Mouse (Mus musculus): ENCODE data around the gene Kcnj1. TPM values are rescaled to one million over a fixed set of nuclear protein-coding genes. Genes with fewer than 3 reads are reported as not detected.
A peak's percentile ranks its signal among the peaks of the same experiment; 100 is the strongest.

The Kcnj1 gene
- polyA plus RNA-seq, 1 experiment from 2014 or later, result not detected

DNA sequence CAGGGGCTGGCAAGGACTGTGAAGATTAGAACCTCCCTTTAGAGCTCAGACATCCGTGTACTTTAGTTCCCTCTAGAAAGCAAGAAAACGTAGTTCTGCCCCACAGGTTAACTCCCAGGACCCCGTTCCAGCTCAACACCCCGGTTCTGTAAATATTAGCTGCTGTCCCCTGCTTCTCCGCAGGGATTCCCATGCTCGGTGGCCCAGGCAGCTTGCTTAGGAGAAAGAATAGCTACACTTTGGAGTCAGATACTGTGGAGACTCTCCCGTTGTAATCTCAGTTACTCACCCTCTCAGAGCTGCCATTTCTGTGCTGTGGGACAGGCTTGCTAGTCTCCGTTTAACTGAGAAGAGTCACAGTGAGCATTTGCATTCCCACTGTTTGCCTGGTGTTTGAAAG is 29.4 kb upstream of the Kcnj1 start:
- no peak overlapping the region for H3K9ac ChIP-seq (ENCODE audit: low read length)
- 20% methylated on average over 8 of the region's 8 CpGs for WGBS
- H3K4me2 ChIP-seq (replicated peaks; ENCODE audit: low read depth), result no peak overlapping the region
- DNase-seq (ENCODE audit: low spot score) (no peak), ATAC-seq (ENCODE audit: low FRiP score, low TSS enrichment) (no peak)
- H3K27ac ChIP-seq (replicated peaks), result no peak overlapping the region
- no peak for TF ChIP-seq CTCF (IDR thresholded peaks at IDR 0.05; ENCODE audit: low read depth)
- no peak for TF ChIP-seq EP300 (optimal IDR thresholded peaks at IDR 0.05)
- H3K9me3 ChIP-seq (ENCODE audit: control insufficient read depth, low read length), result no peaks in the 10 kb centered on the region
- no peaks in the 10 kb centered on the region for H3K4me1 ChIP-seq (replicated peaks; ENCODE audit: control insufficient read depth, insufficient read depth)
- no peaks in the 10 kb centered on the region for H3K36me3 ChIP-seq (ENCODE audit: control insufficient read depth, insufficient read depth, low read length)
- H3K4me3 ChIP-seq (ENCODE audit: low read depth, low read length), result no peak overlapping the region
- H3K27me3 ChIP-seq (ENCODE audit: control insufficient read depth, insufficient read depth, low read length), result peaks cover 2% of the 10 kb centered on the region; the same call in 1 of the 2 replicates

DNA sequence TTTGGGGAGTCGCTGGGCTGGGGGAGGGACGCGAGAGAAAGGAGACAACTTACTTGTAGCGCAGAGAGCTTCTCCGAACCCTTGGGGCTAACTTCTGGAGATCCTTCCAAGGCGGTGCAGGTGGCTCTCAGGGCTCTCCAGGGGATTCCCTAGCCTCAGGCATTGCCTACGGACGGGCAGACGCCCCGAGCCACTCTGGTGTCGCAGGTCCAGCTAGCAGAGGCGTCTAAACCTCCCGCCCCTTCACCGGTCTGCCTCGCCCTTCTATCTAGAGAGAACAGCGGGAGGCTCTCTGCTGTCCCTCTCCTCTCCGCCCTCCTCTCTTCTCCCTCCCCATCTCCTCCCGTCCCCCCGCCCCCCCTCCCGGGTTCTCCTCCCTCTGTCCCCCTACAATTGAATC is 28.2 kb upstream of the Kcnj1 start, which contains the start of gene Kcnj5:
Kcnj5 (minus strand) TSS at position 300 of the 400 bp plus-strand sequence.
- peak within 1 kb of the TSS; percentile 44 for H3K4me2 ChIP-seq (replicated peaks; ENCODE audit: low read depth)
- H3K27me3 ChIP-seq (ENCODE audit: control insufficient read depth, insufficient read depth, low read length), result peaks cover 2% of the 10 kb centered on the region; the same call in 1 of the 2 replicates
- TF ChIP-seq EP300 (optimal IDR thresholded peaks at IDR 0.05) (no peak), CTCF (IDR thresholded peaks at IDR 0.05; ENCODE audit: low read depth) (no peak)
- no peak for DNase-seq (ENCODE audit: low spot score)
- 0 out of 2 replicates have a peak, but pooled peaks have one; percentile 6 for ATAC-seq (ENCODE audit: low FRiP score, low TSS enrichment)
- no peaks in the 10 kb centered on the region for H3K4me1 ChIP-seq (replicated peaks; ENCODE audit: control insufficient read depth, insufficient read depth)
- no peaks in the 10 kb centered on the region for H3K9me3 ChIP-seq (ENCODE audit: control insufficient read depth, low read length)
- no peak within 1 kb of the TSS for H3K9ac ChIP-seq (ENCODE audit: low read length)
- no peaks in the 10 kb centered on the region for H3K36me3 ChIP-seq (ENCODE audit: control insufficient read depth, insufficient read depth, low read length)
- H3K27ac ChIP-seq (replicated peaks), result no peak within 1 kb of the TSS
- under 1% methylated on average over 18 of the region's 20 CpGs for WGBS
- peak within 1 kb of the TSS; percentile 15; the same call in 1 of the 2 replicates for H3K4me3 ChIP-seq (ENCODE audit: low read depth, low read length)

DNA sequence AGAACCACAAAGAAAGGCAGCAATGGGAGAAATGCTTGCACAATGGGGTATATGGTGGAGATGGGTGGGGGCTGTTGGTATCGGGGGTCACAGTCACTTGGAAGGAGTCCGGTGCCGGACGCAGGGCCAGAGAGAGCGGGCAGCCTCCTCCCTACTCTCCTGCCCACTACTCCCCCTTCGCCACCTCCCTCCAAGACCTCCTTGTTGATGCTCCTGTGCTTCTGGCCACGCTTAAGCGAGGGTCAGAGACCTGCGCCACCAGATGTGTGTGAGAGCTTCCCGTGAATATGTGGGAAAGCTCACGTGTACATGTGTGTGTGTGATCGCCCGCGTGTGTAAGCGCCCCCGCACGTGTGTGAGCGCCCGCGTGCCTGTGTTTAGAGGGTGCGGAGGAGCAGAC is 27.8 kb upstream of the Kcnj1 start:
- H3K36me3 ChIP-seq (ENCODE audit: control insufficient read depth, insufficient read depth, low read length), result no peaks in the 10 kb centered on the region
- H3K4me2 ChIP-seq (replicated peaks; ENCODE audit: low read depth), result peak overlapping the region; percentile 44
- H3K9ac ChIP-seq (ENCODE audit: low read length), result no peak overlapping the region
- ATAC-seq (ENCODE audit: low FRiP score, low TSS enrichment) (0 out of 2 replicates have a peak, but pooled peaks have one; percentile 24), DNase-seq (ENCODE audit: low spot score) (no peak)
- H3K27me3 ChIP-seq (ENCODE audit: control insufficient read depth, insufficient read depth, low read length), result peaks cover 2% of the 10 kb centered on the region; the same call in 1 of the 2 replicates
- WGBS, result 4% methylated on average over 21 of the region's 21 CpGs
- H3K27ac ChIP-seq (replicated peaks), result no peak overlapping the region
- H3K9me3 ChIP-seq (ENCODE audit: control insufficient read depth, low read length), result no peaks in the 10 kb centered on the region
- H3K4me1 ChIP-seq (replicated peaks; ENCODE audit: control insufficient read depth, insufficient read depth), result no peaks in the 10 kb centered on the region
- no peak for TF ChIP-seq EP300 (optimal IDR thresholded peaks at IDR 0.05)
- peak overlapping the region; percentile 15; the same call in 1 of the 2 replicates for H3K4me3 ChIP-seq (ENCODE audit: low read depth, low read length)

DNA sequence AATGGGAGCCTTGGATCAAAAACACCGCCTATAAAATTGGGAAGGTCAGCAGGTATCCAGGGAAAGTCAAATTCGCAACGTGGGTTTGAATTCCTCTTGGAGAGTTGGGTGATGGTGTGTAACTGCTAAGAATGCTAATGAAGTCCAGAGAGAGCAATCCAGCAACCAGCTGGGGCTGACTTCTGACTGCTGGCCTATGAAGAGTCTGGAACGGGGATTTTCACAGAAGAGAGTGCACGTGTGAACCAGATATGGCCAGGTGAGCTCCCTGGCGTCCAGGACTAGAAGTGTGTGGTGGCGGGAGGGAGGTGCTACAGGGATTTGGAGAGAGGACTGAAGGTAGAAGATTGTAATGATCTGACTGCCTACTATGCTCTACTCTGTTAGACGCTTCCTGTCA is 24.2 kb upstream of the Kcnj1 start:
- TF ChIP-seq EP300 (optimal IDR thresholded peaks at IDR 0.05), result no peak
- TF ChIP-seq CTCF (IDR thresholded peaks at IDR 0.05; ENCODE audit: low read depth), result no peak
- Histone ChIP-seq H3K9me3 (ENCODE audit: control insufficient read depth, low read length) (no peaks in the 10 kb centered on the region), H3K9ac (ENCODE audit: low read length) (no peak overlapping the region), H3K36me3 (ENCODE audit: control insufficient read depth, insufficient read depth, low read length) (no peaks in the 10 kb centered on the region), H3K4me3 (ENCODE audit: low read depth, low read length) (no peak overlapping the region), H3K27ac (replicated peaks) (no peak overlapping the region), H3K4me1 (replicated peaks; ENCODE audit: control insufficient read depth, insufficient read depth) (no peaks in the 10 kb centered on the region), H3K4me2 (replicated peaks; ENCODE audit: low read depth) (no peak overlapping the region), H3K27me3 (ENCODE audit: control insufficient read depth, insufficient read depth, low read length) (peaks cover 2% of the 10 kb centered on the region; the same call in 1 of the 2 replicates)
- ATAC-seq (ENCODE audit: low FRiP score, low TSS enrichment) (no peak), DNase-seq (ENCODE audit: low spot score) (no peak)
- 69% methylated on average over 8 of the region's 8 CpGs for WGBS

DNA sequence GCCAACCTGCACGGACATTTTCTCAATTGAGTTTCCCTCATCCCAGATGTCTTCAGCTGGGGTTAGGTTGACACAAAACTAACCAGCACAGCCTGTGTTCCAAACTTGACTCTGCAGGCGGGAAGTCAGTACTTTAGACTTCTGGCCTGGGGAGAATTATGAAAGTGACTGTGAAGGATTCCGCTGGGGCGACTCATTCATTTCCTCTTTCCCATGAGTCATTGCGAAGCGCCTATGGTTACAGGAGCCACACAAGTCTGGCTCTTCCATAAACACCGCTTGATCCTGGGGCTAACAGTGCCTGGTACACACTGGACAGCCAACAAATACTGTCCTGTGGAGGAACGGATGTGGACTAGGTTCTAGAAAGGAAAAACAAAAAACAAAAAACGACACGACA is 22.9 kb upstream of the Kcnj1 start:
- Histone ChIP-seq H3K36me3 (ENCODE audit: control insufficient read depth, insufficient read depth, low read length) (no peaks in the 10 kb centered on the region), H3K4me2 (replicated peaks; ENCODE audit: low read depth) (no peak overlapping the region), H3K9me3 (ENCODE audit: control insufficient read depth, low read length) (no peaks in the 10 kb centered on the region), H3K27ac (replicated peaks) (no peak overlapping the region), H3K27me3 (ENCODE audit: control insufficient read depth, insufficient read depth, low read length) (peaks cover 2% of the 10 kb centered on the region; the same call in 1 of the 2 replicates), H3K9ac (ENCODE audit: low read length) (no peak overlapping the region), H3K4me3 (ENCODE audit: low read depth, low read length) (no peak overlapping the region), H3K4me1 (replicated peaks; ENCODE audit: control insufficient read depth, insufficient read depth) (no peaks in the 10 kb centered on the region)
- no peak for ATAC-seq (ENCODE audit: low FRiP score, low TSS enrichment)
- no peak for DNase-seq (ENCODE audit: low spot score)
- TF ChIP-seq EP300 (optimal IDR thresholded peaks at IDR 0.05) (no peak), CTCF (IDR thresholded peaks at IDR 0.05; ENCODE audit: low read depth) (no peak)
- 78% methylated on average over 10 of the region's 10 CpGs for WGBS

DNA sequence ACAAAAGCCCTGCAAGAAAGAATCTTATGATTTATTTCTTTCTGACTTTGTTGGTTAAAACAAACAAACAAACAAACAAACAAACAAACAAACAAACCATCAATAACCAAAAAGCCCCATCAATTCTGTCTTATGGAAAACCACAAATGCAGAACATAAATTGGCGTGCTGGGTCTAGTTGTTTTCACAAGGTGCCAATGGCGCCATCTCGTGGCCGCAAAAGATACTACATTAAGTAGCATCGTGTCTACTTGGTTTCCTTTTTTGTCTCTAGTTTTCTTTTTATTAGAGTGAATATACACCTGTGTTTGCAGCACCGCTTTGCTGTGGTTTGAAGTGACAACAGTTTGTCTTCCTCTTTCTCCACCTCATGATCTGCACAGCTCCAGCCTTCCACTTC is 22.0 kb upstream of the Kcnj1 start:
- H3K4me1 ChIP-seq (replicated peaks; ENCODE audit: control insufficient read depth, insufficient read depth), result no peaks in the 10 kb centered on the region
- ATAC-seq (ENCODE audit: low FRiP score, low TSS enrichment) (no peak), DNase-seq (ENCODE audit: low spot score) (peak; percentile 65)
- TF ChIP-seq CTCF (IDR thresholded peaks at IDR 0.05; ENCODE audit: low read depth) (peak; percentile 91), EP300 (optimal IDR thresholded peaks at IDR 0.05) (no peak)
- H3K9me3 ChIP-seq (ENCODE audit: control insufficient read depth, low read length), result no peaks in the 10 kb centered on the region
- no peaks in the 10 kb centered on the region for H3K27me3 ChIP-seq (ENCODE audit: control insufficient read depth, insufficient read depth, low read length)
- H3K4me3 ChIP-seq (ENCODE audit: low read depth, low read length), result no peak overlapping the region
- H3K9ac ChIP-seq (ENCODE audit: low read length), result no peak overlapping the region
- H3K36me3 ChIP-seq (ENCODE audit: control insufficient read depth, insufficient read depth, low read length), result no peaks in the 10 kb centered on the region
- H3K4me2 ChIP-seq (replicated peaks; ENCODE audit: low read depth), result no peak overlapping the region
- H3K27ac ChIP-seq (replicated peaks), result no peak overlapping the region
- WGBS, result 4% methylated on average over 6 of the region's 6 CpGs

Data from stomach, postnatal 0 days (tissue).